Mouse (Mus musculus) urinary bladder, adult 2 months (tissue): ENCODE data around the gene Pld5. TPM values are rescaled to one million over a fixed set of nuclear protein-coding genes. Genes with fewer than 3 reads are reported as not detected.

Experiments used
- DNase-seq: peaks from one replicate; pipeline ENCODE4 v3.0.0; 2022; ENCODE audit warnings: low spot score
- polyA plus RNA-seq: library from polyadenylated mRNA; depleted of rRNA; stranded (reverse); fragments of >200 nt; gene quantifications from 2 replicates; pipeline ENCODE4 v1.2.3, GENCODE M21; 2012; rRNA removed

The Pld5 gene
- polyA plus RNA-seq = 0.03 and 0.10 TPM in 2 replicates

DNA sequence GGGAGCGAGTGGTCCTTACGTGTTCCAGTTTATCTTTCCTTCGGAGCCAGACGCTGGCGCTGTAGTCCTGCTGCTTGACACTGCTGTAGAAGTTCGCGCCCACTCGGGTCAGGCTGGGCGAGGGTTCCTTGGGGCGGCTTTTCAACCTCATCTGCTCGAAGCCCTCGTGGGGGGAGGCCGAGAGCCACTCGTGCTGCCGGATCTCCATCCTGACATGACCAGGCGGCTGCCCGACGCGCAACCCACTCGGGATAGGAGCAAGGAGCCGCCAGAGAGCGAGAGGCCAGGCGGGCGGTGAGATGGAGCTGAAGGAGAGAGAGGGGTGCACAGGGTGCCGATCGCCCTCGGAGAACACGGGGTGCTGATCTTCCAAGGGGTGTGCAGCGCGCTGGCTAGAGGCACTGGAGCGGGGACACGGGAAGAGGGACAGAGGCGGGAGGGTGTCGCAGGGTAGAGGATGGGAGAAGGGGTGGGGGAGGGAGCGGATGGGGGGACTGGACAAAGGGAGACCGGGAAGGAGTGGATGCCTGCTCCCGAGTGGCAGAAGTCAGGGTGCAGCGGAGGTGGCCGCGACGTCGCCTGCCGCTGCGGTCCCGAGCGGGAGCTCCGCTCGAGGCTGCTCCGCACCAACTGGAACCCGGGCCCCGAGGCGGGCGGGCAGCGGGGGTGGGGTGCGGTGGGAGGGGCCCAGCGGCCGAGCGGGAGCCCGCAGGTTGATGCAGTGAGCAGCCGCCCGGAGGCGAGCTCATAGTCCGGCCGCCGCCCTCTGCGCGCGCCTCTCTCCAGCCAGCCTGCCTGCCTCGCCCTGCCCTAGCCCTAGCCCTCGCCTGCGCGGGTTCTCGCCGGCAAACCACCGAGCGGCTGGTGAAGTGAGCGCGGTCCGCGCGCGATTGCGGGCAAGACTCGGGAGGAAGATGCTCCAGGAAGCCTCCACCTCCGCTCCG lies at the start of gene Pld5:
Pld5 (minus strand) TSS at position 646 of the 944 bp plus-strand sequence.
- peak; percentile 22 for DNase-seq

DNA sequence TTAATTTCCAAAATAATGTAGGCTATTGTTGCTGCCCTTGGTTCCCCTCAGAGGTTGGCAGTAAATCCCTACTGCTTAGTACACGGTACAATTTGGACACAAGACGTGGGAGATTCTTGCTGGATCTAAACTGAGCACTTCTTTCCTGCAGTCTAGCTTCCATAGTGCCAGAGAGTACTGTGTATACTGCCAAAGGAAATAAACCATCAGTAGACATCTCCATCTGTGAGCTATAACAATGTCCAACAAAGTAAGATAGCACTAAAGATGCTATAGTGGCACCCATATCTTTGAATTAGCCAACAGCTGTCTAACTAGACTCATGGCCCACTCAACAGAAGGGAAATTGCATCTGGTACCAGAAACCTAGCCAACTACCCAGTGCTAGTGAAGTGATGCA lies 40.0 kb upstream of the Pld5 start:
- no peak for DNase-seq

DNA sequence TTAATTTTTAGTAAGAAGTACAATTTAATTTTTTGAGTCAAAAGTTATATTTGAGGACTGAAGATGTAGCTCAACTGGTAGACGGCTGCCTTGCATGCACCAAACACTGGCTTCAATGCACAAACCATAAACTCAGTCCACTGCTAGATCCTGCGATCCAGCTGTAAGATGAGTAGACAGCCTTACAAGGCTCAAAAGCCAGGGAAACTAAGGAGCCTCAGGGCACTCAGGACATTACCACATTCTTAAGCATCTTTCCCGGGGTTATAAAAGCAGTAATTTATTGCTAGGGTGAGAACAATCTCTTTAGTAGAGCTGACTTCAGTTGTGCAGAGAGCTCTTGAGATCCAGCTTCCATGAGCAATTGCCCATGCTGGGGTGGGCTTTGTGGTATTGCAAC lies 35.1 kb upstream of the Pld5 start:
- no peak for DNase-seq

DNA sequence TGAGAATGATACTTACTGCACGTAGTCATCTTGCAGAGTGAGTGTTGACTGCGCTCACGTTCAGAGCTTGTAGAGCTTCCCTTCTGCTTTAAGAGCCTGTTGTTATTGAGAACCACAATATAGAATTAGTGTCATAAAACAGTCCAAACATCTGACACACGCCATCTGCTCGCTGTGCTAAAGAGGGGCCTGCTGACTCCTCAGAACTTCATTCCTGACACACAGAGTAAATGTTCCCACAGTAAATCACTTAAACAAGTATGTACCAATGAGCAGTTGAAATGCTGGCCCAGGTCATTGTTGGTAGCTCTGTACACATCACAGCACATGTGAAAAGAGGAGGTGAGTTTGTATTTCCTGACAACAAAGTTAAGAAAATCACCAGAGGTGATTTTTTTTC lies 14.3 kb upstream of the Pld5 start:
- DNase-seq = no peak

DNA sequence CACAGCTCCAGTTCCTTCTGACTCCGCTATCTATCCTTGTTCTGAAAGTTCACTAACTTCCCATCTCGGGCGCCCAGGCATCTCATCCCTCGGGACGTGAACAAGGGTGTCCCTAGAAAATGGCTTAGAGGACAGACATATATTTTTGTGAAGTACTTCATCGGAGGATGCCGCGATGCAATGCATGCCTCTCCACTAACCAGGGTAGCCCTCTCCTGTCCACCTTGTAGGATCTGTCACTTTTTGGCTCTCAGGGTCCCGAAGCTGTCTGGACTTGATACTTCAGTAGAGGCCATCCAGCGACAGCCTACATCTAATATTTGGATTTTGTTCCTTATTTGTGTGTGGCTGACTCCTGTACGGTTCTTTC lies 484 bp upstream of the Pld5 start:
- no peak for DNase-seq

DNA sequence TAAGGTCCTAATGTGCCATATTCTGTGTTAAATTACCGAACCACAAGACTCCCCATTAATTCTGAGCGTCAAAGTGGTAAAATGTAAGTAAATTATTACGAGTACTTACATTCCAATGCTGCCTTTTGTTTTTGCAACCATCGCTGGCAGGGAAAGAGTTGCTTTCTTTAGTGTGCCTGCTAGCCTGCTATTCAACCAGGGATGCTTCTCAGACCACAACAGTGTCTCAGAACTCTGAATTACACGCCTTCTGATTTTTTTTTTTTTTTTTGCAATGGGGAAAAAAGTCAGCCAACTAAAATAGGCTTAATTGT lies 26.4 kb downstream of the Pld5 start:
- no peak for DNase-seq

DNA sequence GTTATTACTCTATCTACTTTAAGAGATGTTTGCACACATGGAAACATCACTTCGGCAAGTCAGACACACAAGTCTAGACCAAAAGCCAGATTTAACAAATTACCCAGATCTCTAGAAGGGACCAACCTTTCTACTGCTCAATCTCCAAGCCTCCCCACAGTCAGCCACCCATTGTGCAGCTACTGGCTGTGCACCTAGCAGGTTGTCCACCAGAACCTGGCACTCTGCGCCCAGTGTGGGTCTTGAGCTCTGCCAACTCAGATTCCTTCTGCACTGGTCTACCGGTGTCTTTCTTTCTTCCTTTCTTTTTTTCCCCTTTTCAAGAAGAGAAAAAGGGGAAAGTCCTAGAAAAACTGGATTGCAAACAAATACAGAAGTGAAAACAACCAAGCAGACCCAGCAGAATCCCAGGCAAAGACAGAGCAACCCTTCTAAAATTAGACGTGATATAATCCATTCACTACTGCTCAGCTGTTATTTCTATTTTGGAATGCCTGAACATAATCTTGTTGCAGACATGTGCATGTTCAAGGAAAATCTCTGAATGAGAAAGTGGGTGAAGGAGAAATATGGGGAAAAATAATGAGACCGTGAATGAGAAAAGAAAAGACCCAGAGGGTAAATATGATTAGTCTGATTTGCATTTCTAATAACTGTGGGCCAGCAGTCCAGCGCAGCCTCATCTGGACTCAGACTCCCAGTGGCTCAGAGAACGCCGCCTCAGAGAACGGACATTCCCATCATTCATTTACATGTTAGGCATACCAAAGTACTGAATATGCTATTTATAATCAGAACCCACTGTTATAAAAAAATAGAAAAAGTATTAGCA lies 27.0 kb downstream of the Pld5 start:
- DNase-seq = no peak

DNA sequence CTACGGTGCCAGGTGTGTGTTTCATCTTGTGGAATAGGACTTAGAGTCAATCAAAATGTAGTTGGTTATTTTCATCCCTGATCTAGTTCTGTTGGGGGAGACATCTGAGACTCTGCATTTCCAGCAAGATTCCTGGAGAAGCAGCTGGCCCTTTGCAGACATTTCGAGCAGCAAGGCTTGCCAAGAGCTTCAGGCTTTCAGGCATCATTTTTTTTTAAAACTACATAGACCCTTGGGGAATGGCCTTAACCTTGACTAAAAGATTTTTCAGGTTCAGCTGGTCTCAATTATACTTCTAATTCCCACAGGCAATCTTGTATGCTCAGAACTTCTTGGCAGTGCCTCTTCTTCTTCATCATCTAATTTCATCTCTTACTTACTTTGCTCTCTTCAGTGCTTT lies 35.9 kb downstream of the Pld5 start:
- no peak for DNase-seq

DNA sequence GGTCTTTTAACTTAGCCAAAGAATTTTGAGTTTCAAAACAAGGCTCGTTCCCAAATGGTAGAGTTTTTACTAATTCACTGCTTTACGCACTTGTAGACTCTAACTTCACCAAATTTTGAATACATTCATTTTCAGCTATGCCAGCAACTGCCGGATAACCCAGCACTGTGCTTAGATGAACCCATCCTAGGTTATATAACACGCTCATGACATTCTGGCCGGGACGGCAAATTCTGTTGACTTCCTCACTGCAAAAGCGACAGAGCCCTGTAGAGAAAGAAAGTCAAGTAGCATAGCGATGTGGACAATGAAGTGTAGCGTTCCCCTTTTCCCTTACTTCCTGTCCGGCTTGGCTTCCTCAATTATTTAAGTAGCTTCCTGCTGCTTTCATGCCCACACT lies 51.3 kb downstream of the Pld5 start:
- DNase-seq = no peak

DNA sequence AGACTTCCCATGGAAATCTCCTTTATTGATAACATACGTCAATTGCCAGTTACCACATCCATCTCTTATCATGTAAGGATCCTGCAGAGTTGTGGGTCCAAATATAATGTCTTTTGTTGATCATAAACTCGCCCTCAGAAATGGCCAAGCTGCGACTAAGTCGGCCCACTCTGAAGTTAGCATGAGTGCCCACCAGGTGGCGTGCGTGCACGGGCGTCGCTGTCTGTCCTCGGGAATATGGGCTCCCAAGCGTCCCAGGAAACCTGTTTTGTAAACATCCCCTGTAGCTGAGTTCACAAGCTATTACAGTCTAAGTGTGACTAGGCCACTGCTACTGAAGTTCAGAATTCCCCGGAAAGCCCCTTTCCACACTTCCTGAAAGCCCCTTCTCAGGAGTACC lies 51.9 kb downstream of the Pld5 start:
- DNase-seq = peak; percentile 25

DNA sequence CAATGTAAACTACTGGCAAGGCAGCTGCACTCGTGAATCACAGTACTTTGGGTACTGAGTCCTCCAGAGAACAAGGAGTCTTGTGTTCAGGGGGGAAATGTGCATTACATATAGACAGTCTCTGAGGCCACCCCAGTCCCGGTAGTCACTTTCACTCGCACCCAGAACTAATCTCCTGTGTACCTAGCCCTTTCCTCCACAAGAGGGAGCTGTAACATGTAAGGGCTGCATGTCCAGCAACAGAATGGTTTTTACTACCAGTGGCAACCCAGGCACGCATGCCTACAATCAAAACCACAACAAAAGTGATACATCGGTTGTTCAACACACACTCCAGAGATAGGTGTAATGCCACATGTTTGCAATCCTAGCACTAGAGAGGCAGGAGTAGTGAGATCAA lies 56.9 kb downstream of the Pld5 start:
- DNase-seq = no peak

DNA sequence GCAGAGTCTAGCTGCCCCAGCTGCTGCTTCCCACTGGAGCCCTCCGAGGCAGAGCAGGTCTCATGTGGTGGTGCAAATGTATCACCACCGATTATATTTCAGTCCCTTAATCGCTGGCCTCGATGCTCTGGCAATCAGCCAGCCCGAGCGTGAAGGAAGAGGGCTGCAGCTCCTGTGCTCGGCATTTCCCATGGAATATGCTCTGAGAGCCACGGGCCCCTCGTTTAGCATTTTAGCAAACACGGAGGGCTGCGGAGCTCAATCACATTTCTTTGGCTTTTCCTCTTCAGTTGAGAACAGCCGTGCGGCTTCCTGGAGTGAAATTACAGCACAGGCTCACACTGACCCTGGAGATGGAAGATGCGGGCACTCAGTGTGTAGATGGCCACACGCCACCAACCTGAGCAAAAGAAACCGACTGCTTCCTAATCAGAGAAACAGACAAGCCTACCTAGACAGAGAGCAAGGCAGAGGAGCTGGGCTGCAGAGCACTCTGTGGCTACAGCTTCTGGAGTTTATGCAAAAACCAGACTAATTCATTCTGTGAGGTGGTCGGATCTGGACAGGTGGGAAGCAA lies 61.4 kb downstream of the Pld5 start:
- DNase-seq = no peak

DNA sequence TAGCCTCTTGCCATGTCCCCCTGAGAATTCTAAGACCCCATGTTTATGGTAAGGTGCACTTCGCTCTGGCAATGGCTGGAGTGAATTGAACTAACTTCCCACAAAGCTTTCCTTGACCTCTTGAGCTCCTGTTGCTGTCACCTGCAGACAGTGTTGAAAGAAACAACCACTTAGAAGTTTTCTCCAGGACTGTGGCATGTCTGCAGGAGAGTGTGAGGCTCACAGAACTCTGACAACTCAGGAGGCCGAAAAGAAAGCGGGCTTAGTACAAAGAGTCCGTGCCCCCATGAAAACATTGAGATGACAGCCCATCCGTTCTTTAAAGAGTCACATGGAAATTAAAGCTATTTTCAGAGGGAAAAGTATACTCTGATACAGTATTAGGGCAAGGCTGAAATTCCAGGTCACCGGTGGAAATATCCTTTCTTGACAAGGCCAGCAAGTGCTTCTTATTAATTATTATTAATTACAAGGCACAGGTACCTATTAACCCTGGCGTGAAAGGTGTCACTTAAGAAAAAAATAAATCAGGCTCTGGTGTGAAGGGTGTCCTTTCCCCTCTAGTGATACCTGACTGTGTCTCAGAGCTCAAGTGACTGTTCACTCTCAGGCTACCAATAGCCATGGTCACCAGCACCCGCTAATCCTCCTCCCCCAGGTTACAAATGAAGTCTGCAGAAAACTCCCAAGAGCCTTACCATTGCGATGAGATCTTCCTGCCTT lies 62.0 kb downstream of the Pld5 start:
- no peak for DNase-seq

DNA sequence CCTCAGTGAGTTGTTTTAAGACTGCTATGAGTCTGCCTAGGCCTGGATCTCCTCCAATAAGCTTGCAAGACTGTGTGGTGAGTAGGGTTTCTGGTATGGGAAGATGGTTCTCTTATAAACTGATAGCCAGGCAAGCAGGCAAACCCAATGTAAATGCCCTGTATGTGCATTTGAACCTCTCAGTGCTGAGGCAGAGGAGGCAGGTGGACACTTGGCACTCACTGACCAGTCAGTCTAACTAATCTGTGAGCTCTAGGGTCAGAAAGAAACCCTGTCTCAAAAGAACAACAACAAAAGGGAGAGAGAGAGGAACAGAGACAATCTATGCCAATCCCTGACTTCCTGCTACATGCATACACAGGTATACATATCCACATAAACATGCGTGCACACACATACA lies 64.3 kb downstream of the Pld5 start:
- DNase-seq = no peak

DNA sequence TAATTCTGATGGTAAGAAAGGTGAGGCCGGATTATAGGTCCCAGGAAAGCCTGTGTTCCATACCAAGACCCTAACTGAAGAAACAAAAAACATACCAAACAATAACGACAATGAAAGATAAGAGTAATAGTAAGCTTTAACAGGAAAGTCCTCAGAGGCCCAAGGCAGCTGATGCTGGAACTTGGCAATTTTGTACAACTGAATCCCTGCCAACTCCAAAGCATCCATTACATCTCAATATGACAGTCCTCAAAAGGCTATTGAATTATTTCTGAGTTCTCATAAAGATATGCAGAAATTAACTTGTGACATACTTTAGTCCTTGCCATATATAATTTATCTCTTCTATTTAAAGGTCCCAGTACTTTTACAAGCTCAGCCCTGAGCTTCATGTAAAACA lies 67.1 kb downstream of the Pld5 start:
- DNase-seq = no peak

DNA sequence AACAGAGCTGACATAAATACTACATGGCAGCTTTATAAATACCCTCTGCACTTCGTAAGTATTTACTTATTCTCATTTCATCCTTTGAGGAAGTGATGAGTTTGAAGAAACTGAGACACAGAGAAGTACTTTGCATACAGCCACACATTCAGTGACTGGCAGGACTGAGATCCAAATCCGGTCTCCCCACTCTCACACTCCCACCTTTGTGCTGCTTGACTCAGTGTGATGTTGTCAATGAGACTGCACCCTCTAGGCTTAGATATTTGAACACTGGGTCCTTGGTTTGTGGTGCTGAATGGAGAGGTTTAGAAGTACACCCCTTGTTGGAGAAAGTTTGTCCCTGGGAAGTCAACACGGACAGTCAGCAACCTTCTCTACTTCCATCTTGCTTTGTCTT lies 72.8 kb downstream of the Pld5 start:
- no peak for DNase-seq

DNA sequence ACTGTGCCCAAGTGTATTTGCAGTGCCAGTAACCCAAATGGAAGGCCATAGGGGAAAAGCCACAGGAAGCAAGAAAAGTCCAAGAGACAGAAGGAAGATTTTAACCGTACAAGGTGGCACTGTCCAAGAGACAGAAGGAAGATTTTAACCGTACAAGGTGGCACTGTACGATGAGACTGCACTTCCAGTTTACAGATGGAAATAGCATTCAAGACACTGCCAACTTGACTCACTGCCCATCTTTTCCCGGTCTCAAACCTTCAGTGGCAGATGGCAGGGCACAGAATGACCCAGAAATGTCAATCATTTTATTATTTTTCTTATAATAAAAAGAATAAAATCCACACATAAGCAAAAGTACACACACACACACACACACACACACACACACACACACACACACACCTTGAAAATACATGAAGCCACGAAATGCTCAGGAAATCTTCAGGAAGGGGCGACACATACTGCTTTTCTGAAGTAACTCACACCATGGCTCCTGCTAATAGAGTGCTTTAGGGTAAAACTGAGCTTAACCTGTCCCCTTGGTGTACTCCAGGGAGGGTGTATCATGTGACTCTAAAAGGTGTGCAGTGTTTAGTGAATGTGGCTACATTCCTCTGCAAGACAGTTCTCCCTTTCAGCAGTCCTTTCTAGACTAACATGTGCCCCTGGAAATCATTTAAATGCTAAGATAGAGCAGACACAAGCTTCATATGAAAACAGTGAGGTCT lies 77.9 kb downstream of the Pld5 start:
- no peak for DNase-seq

DNA sequence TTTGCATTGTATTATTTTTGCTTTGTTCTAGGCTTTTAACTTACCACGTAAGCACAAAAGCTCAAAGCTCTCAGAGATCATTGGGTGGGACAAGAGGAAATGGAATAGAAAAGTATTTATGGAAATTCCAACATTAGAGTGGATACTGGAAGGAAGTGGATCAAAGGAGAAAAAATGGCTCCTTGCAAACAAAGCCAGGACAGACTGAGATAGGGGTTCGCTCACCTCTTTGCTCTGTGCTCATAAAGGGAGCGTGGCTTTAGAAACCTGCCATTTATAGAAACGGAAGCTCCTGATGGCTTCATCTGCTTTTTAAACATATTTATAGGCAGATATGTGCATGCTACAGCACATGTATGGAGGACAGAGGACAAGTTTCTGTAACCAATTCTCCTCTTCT lies 78.8 kb downstream of the Pld5 start:
- DNase-seq = no peak

DNA sequence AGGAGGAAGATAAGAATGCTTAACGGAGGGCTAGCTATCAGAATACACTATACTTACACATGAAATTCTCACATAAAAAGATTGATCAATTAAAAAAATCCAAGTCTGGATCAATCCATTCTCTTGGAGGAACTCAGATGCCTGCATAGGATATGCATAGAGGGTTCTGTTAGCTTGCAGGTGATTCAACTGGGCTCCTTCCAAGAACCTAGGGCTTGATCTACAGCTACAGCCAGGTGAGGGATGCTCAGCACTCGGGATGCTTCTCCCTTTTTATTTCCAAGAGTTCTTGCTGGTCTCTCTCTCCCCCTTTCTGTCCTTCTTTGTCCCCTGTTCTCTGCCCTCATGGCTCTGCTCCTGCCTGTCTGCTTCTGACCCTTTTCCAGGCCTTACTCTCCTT lies 80.4 kb downstream of the Pld5 start:
- DNase-seq = no peak

DNA sequence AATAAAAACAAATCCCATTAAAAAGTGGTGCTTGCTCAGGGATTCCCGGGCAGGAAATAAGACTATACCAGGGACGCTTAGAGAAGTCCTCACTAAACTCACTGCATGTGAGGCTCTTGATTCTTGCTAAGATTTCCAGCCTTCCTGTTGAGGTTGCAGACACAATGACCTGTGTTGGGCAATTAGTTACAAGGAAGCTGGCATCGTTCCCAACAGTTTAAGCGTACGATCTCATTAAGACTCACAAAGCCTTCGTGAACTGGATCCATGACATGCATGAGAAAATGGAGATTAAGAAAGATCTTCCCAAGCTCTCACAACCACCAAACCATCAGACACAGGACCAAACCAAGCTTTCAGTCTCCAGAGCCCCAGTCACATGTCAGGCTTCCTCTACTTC lies 91.1 kb downstream of the Pld5 start:
- DNase-seq = no peak

DNA sequence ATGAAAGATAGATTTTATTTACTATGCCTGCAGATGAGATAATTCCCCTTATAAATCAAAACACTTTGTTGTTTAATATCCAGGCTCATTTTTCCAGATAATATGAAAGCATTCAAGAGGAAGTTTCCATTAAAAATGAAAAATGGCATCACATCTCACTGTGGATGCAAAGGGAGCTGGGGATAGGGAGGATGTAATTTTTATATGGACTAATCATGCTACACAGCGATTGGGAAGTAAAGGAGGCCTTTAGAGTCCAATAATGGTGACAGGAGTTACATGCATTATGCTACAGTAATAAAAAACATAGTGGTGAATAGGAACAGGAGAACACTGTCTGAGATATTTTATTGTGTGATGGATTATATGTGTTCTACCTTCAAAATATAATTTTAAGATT lies 100.1 kb downstream of the Pld5 start:
- no peak for DNase-seq

DNA sequence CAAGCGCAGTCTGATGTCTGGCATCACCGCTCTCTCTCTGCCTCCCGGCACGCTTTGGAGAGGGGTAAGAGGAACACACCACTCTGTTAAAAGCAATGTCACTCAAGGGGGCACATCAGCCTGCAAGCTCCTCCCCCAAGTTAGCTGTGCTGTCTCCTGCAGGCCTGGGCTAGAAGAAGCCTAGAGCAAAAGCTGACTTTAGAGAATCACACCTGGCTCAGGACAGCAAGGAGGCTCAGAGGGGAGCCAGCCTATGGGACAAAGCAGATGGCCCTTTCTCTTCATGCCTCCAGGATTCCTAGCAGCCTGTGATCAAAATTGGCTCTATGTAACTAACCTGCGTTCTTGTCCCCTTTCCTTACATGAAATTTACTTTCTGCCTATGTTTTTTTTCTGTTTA lies 107.3 kb downstream of the Pld5 start:
- no peak for DNase-seq
